In genomic region chrX:140588534-140588933, GRCm38 (mm10) we compare ENCODE assay signal across 16 mouse cellular contexts.
"Had no signal": no experiment of that assay in that cellular context is flagged by ENCODE, and none has a peak within 500 bp of the region (broad histone marks: within the 10 kb centered on the region; RNA-seq: fewer than 3 reads in every experiment).

No protein-coding gene starts in this region.

- DNase-seq: retina, postnatal 1 day; right cerebral cortex, adult 18-20 months; right cerebral cortex, postnatal 14 days; right cerebral cortex, postnatal 25 days; right cerebral cortex, postnatal 4 days; spleen, adult 18-20 months; thymus, adult 18-20 months; thymus, adult 2 months; thymus, postnatal 14 days; thymus, postnatal 25 days; thymus, postnatal 36 days; thymus, postnatal 4 days had no signal

- H3K27ac ChIP-seq: neural tube, embryonic 13.5 days; neural tube, embryonic 15.5 days; stomach, embryonic 15.5 days; stomach, postnatal 0 days had no signal

- H3K4me3 ChIP-seq: neural tube, embryonic 13.5 days; neural tube, embryonic 15.5 days; stomach, embryonic 15.5 days had no signal
